Mouse (Mus musculus) left cerebral cortex, postnatal 10 days (tissue): ENCODE data around the gene Vamp1. TPM values are rescaled to one million over a fixed set of nuclear protein-coding genes. Genes with fewer than 3 reads are reported as not detected.
"Not testable (repeated sequence)": the region's sequence is repeated elsewhere in the genome, so short reads cannot be mapped to it uniquely, and the experiment has no call there.

Experiments
- DNase-seq, 2 experiments: peaks; one replicate each; pipeline ENCODE4 v3.0.0; 2021 to 2022; ENCODE audit warnings: low spot score in 2 of 2, mixed read lengths in 1 of 2; ENCODE audit errors: extremely low spot score in 1 of 2
- intact Hi-C: fragments of 180-260 bp; cut with DNase I; formaldehyde crosslinking; loops from one replicate; pipeline ENCODE4 v1.15.1; 2025
- microRNA-seq: library from miRNA; unstranded; fragments of <30 nt; microRNA quantifications from one replicate; pipeline ENCODE4 v1.2.0, GENCODE M21; 2022
- total RNA-seq, 2 experiments: library from RNA; stranded (reverse); gene quantifications; 2 replicates each; pipeline ENCODE4 v1.2.3; 2021

The Vamp1 gene
- total RNA-seq, 2 experiments from 2014 or later, result 25.7 to 26.5 TPM

- intact Hi-C loops, result loop anchor here (5.0 kb wide), 1 partner anchor 51 kb away; the partner anchor contains the start of gene Vamp1
- DNase-seq, result no peak
These were observed 53.4 kb downstream of the Vamp1 start for GRCm38 (mm10) chr6:125268799-125269198.

- intact Hi-C loops, result loop anchor here (5.0 to 10.0 kb wide), 3 partner anchors 109 to 333 kb away; partner anchors contain the start of gene Iffo1
- DNase-seq, result peak; percentile 89 to 94
These were observed 56.3 kb downstream of the Vamp1 start for GRCm38 (mm10) chr6:125271455-125272227.

GRCm38 (mm10) chr6:125272228-125272785 lies 57.0 kb downstream of the Vamp1 start:
- no peak for DNase-seq
- intact Hi-C loops, result loop anchor here (5.0 to 10.0 kb wide), 3 partner anchors 110 to 332 kb away; partner anchors contain the start of gene Iffo1

- intact Hi-C loops, result loop anchor here (5.0 to 10.0 kb wide), 4 partner anchors 82 to 330 kb away; partner anchors contain the start of gene Iffo1
- peak in 1 of 2 experiments; percentile 67 for DNase-seq
These were observed 59.7 kb downstream of the Vamp1 start for GRCm38 (mm10) chr6:125274841-125275563.

GRCm38 (mm10) chr6:125279729-125280128 lies 64.4 kb downstream of the Vamp1 start:
- intact Hi-C loops, result loop anchor here (5.0 to 10.0 kb wide), 2 partner anchors 78 to 325 kb away; no protein-coding TSS in a partner anchor
- no peak for DNase-seq

GRCm38 (mm10) chr6:125282721-125283120 lies 67.4 kb downstream of the Vamp1 start:
- DNase-seq, intact Hi-C loops: not testable (repeated sequence)

- no peak for DNase-seq
- intact Hi-C loops, result no loop called here
These were observed 68.9 kb downstream of the Vamp1 start for GRCm38 (mm10) chr6:125284250-125284649.

GRCm38 (mm10) chr6:125284751-125285150 lies 69.4 kb downstream of the Vamp1 start:
- intact Hi-C loops, result no loop called here
- DNase-seq, result no peak

- no peak for DNase-seq
- intact Hi-C loops, result no loop called here
These were observed 70.5 kb downstream of the Vamp1 start, which contains the start of gene Tuba3a for GRCm38 (mm10) chr6:125285890-125286289. Gene Tuba3a, minus strand, starts transcription at chr6:125286042.

- intact Hi-C loops, result no loop called here
- no peak for DNase-seq
These were observed 71.6 kb downstream of the Vamp1 start for GRCm38 (mm10) chr6:125286944-125287343.

- DNase-seq, result no peak
- intact Hi-C loops, result no loop called here
These were observed 73.4 kb downstream of the Vamp1 start for GRCm38 (mm10) chr6:125288730-125289129.

- DNase-seq, result no peak
- intact Hi-C loops, result no loop called here
These were observed 76.0 kb downstream of the Vamp1 start for GRCm38 (mm10) chr6:125291329-125291728.

GRCm38 (mm10) chr6:125292256-125292655 lies 76.9 kb downstream of the Vamp1 start:
- intact Hi-C loops, result no loop called here
- no peak for DNase-seq

- intact Hi-C loops, result no loop called here
These were observed 78.7 kb downstream of the Vamp1 start for GRCm38 (mm10) chr6:125294049-125294448.

More at GRCm38 (mm10) chr6:125294049-125294448, 78.7 kb downstream of the Vamp1 start:
- DNase-seq, result no peak

Small RNA genes lying within 50 kb of the gene (microRNA-seq; reads per million reads assigned to microRNA genes)
- 1.7 reads per million for gene Mir3098
- gene Mir8113, result not detected

Other genes with a start within 250 kb of the Vamp1 start
- 100 to 1,000 TPM; 116 TPM for gene Pianp, start 218.9 kb upstream of the Vamp1 start, total RNA-seq
- gene Zfp384, start 206.4 kb upstream of the Vamp1 start, total RNA-seq, result 10 to 100 TPM; 41.0 to 41.2 TPM
- gene Ing4, start 175.8 kb upstream of the Vamp1 start, total RNA-seq, result 10 to 100 TPM; 56.9 to 59.9 TPM
- gene Acrbp, start 165.9 kb upstream of the Vamp1 start, total RNA-seq, result 1 to 10 TPM; 8.0 to 8.7 TPM
- 1 to 10 TPM in 1 of 2 experiments, under 1 TPM in 1; 0.45 to 1.0 TPM for gene Lpar5, start 147.6 kb upstream of the Vamp1 start, total RNA-seq
- 100 to 1,000 TPM; 147 to 157 TPM for gene Chd4, start 119.6 kb upstream of the Vamp1 start, total RNA-seq
- gene Nop2, start 83.6 kb upstream of the Vamp1 start, total RNA-seq, result 10 to 100 TPM; 32.4 to 35.6 TPM
- 10 to 100 TPM; 38.7 to 40.2 TPM for gene Iffo1, start 70.3 kb upstream of the Vamp1 start, total RNA-seq
- 1,000 to 10,000 TPM; 1,896 to 1,966 TPM for gene Gapdh, start 49.1 kb upstream of the Vamp1 start, total RNA-seq
- 10 to 100 TPM; 31.7 to 32.7 TPM for gene Ncapd2, start 23.9 kb upstream of the Vamp1 start, total RNA-seq
- 10 to 100 TPM; 70.1 to 78.7 TPM for gene Mrpl51, start 23.8 kb upstream of the Vamp1 start, total RNA-seq
- 1 to 10 TPM; 2.4 to 2.5 TPM for gene Tapbpl, start 16.3 kb downstream of the Vamp1 start, total RNA-seq
- gene Cd27, start 21.5 kb downstream of the Vamp1 start, total RNA-seq, result not detected
- gene Tuba3a, start 70.5 kb downstream of the Vamp1 start, total RNA-seq, result not detected
- 1 to 10 TPM; 9.4 to 9.7 TPM for gene Ltbr, start 98.3 kb downstream of the Vamp1 start, total RNA-seq
- 1 to 10 TPM; 2.0 to 2.3 TPM for gene Scnn1a, start 105.1 kb downstream of the Vamp1 start, total RNA-seq
- gene Tnfrsf1a, start 133.8 kb downstream of the Vamp1 start, total RNA-seq, result 10 to 100 TPM in 1 of 2 experiments, 1 to 10 TPM in 1; 9.4 to 11.8 TPM
- gene Plekhg6, start 165.2 kb downstream of the Vamp1 start, total RNA-seq, result under 1 TPM; 0.14 to 0.24 TPM